Mouse (Mus musculus) frontal cortex, postnatal 14 days (tissue): ENCODE measurements at regions not wholly inside any gene's neighbourhood (a gene's known extent, or its start where the extent isn't known, plus 50 kb on each side); places are given as distances from the start of the nearest gene placed in this dataset.
"Not testable (repeated sequence)": the region's sequence is repeated elsewhere in the genome, so short reads cannot be mapped to it uniquely, and the experiment has no call there.

ENCODE experiments used
- DNase-seq, 2 experiments: peaks; one replicate each; pipeline ENCODE4 v3.0.0; 2022; ENCODE audit warnings: low spot score in 2 of 2

DNA sequence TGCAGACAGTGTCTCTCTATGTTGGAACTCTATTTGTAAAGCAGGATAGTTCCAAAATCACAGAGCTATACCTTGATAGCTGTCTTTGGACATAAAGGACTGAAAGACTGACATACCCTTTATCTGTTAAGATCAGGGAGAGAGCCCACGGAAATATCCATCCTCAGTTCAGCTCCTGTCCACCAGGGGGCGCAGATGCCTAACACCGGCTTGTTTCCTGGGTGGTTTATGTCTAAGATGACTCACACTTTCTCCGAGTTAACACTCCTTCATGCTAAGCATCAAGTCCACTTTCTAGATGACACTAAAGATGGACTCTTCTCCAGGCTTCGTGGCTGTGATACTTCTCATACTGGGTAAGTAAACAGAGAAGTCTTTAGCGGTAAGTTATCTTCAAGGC is 636.8 kb upstream of the Olfr1507 start:
- DNase-seq, result not testable (repeated sequence)

DNA sequence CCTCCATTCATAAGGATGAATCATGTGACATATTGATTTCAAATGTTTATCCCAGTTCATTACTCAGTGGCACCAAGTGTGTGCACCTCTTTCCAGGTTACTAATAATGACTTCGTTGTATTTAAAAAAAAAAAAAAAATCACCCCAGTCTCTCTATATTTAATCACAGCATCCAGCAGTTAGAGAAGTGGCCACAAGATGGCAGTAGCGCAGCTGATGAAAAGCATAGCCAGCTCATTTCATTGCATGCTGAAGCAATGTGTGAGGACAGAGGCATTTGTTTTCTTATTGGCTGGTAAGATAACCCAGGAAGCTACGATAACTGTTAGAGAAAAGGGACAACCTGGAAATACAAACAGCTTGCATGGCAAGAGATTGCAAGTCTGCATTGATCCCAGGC is 626.2 kb upstream of the Olfr1507 start:
- DNase-seq, result peak; percentile 10 to 25

DNA sequence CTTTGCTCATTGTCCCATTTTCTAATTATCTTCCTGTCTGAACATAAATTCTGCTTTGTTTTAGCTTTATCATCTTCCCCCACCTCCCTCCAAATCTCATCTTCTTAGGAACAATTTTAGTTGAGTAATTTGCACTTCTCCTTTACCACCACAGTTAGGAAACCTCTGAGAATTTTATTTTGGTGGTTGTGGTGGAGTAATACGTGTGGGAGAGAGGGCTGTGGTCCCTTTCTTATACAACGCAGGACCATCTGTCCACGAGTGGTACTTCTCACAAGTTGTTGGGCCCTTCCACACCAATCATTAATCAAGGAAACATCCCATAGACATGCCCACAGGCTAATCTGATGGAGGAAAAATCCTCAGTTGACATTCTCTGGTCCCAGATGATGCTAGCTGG is 614.2 kb upstream of the Olfr1507 start:
- DNase-seq, result not testable (repeated sequence)

DNA sequence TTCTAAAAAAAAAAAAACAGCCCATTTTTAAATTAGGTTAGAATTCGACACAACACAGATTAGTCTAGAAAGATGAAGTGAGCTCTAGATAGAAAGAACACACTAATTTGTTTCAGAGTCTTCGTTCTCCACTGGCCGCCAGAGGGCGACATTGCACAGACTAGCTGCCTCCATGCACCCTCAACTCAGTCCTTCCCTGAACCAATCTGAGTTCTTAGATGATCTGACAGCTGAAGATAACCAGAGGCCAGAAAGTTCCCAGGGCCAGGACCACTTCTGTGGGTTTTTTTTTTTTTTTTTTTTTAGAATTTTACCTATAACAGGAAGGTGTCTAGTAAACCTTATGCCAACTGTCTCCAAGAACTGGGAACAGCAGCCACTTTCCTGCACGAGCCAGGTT is 605.8 kb upstream of the Olfr1507 start:
- DNase-seq, result peak in 1 of 2 experiments; percentile 3

DNA sequence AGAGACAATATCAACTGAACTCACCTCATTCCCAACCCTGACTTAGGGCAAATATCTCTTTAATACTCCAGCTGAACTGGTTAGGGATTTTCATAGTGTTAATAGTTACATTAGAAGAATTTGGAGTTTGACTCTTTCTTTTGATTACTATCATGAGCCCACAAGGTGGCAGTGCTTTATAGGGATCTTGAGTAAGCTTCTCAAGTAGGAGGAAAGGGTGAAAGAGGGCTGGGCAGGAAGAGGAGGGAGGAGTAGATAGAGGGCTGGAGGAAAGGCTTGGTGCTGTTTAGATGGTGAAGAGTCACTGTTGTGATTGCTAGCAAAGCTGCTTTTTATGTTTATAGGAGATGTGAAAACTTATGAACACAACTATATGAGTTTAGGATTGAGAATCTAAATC is 595.4 kb upstream of the Olfr1507 start:
- DNase-seq, result not testable (repeated sequence)

DNA sequence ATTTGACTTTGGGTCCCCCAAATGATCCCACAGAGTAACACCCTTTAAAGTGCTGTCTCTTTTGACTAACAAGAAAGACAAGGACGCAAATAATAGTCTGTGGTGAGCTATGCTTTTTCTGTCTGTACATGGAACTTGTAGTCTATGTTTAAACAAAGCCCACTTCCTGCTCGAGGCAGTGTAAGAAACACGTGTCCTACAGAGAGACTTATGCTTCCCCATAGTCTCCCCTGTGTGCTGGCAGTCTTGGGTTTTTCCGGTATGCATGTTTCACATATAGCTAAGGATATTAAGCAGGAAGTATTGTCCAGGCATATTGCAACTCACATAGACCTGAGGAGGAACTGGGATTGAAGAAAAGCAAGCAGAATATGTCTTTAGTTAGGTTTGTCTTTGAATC is 586.3 kb upstream of the Olfr1507 start:
- DNase-seq, result not testable (repeated sequence)

DNA sequence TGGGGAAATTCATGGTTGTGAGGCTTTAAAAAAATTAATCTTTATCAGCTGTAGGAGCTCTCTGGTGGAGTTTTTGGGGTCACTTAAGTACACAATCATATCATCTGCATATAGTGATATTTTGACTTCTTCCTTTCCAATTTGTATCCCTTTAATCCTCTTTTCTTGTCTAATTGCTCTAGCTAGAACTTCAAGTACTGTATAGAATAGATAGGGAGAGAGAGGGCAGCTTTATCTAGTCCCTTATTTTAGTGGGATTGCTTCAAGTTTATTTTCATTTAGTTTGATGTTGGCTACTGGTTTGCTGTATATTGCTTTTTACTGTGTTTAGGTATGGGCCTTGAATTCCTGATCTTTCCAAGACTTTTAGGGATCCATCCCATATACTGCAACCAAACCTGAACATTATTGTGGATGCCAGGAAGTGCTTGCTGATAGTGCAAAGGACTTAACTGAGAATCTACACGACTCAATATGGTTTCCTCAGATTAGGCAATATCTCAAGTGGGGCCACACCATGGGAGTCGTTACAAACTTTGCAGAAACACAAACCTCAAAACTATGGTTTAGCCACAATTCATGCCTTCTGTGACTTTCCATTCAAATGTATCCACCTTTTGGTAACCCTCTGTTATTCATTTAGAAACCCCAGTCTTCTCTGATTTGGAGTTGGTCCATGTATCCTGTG is 585.6 kb upstream of the Olfr1507 start:
- DNase-seq, result not testable (repeated sequence)

DNA sequence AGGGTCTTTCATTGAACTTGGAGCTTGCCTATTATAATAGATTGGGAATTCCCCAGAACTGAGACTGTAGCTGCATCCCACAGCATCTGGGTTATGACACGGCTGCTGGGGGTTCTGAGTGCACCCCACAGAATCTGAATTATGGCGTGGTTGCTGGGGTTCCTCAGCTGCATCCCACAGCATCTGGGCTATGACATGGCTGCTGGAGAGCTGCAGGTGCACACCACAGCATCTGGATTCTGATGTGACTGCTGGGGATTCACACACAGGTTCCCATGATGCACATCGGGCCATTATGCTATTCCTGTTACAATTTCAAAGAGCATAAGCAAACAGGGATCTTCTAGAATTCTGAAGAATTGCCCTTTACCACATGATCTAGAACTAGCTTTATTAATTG is 585.0 kb upstream of the Olfr1507 start:
- not testable (repeated sequence) for DNase-seq

DNA sequence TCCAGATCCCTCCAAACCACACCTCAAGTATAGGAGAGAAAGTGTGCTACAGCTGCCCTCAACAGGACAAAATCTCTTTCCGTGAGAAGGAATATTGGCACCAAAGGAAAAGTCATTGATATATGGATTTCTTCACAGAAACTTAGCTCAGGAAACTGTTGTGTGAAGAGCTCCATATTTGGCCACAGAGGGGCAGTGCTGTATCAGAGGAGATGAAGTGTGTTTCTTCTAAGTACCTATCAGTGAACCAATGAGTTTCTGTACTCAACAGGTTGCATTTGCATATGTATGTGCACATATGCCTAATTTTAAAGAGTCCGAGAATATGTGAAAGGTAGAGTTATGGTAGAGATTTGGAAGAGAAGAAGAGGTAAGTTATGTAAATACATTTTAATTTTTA is 580.4 kb upstream of the Olfr1507 start:
- DNase-seq, result not testable (repeated sequence)

DNA sequence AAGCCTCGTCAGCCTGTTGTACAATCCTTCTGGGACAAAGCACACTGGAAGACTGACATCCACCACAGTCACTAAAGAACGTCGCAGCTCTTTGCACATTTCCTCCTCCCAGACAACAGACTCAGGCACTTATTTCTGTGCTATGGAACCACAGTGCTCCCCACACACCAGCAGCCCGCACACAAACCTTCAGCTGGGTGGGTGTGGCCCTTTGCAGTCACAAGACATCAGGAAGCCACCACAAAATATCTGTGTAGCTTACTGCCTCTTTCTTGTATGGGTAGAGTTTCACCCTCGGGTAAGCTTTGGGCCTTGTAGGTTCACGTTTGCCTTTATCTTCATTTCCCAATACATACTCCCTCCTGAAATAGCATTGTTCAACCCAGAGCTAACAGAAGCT is 577.6 kb upstream of the Olfr1507 start:
- not testable (repeated sequence) for DNase-seq

DNA sequence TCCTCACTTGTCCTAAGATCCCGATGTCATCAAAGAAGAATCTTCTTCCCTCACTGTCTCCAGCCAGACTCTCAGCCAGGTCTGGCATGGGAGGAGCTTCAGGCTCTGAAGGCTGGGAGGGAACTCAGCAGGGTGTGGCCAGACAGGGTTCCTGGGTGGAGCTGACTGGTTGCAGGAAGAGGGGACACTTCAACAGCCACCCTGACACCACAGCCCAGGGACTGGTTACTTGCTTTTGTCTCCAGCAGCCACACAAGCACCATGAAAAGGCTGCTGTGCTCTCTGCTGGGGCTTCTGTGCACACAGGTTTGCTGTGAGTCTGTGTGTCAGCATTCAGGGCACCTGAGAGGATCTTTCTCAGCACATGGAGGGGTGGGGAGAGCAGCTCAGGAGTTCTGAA is 577.0 kb upstream of the Olfr1507 start:
- not testable (repeated sequence) for DNase-seq

DNA sequence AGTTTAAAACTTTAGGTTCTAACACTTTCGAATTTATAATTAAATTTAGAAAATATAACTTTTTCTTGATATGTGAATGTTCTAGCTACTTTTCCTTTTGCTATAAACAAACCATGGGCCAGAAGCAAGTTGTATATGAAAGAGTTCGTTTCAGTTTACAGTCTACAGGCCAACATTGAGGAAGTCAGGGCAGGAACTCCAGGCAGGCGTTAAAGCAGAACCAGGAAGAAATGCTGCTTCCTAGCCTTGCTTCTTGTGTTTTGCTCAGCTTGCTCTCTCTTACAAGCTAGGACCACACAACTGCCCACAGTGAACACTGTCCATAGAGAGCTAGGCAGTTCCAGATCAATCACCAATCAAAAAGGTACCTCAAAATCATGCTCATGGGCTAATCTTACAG is 558.9 kb upstream of the Olfr1507 start:
- not testable (repeated sequence) for DNase-seq

DNA sequence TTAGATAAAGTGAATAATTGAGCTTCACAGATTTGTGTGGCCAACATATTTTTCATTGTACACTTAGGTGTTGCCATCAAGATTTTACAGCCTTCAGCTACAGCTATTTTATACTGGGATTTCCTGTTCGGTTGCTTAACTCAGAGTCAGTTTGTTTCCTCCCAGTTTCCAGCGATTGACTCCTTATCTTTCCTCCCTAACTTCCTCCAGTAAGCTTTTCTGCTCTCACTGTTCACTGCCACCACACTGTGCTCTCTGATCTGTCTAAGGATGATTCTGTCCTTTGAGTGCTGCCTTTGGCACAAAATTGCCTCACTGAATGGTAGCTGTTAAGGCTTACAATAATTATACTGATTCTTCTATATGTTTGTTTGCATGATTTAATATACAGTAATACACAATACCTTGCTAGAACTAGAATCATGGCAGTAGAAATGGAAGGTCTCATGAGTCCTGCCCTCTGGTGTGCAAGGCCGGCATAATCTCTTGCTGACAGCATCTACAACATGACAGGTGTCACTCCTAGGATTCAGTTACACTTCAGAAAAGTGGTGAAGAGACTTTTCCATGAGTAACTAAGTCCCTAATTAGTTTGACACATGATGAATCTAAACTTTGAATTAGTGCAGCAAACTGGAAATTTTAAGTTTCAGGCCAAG is 558.0 kb upstream of the Olfr1507 start:
- not testable (repeated sequence) for DNase-seq

DNA sequence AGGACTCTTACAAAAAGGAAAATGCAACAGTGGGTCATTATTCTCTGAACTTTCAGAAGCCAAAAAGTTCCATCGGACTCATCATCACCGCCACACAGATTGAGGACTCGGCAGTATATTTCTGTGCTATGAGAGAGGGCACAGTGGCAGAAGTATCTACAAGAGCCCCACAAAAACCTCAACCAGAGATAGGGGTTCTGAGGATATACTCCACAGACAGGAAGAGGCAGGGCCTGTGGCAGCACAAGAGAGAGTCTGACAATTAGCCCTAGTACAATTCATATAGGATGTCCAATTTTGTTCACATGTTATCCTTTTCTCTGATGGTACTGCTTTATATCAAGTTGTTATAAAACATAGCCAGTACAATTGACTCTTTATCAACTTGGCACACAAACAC is 552.1 kb upstream of the Olfr1507 start:
- not testable (repeated sequence) for DNase-seq

DNA sequence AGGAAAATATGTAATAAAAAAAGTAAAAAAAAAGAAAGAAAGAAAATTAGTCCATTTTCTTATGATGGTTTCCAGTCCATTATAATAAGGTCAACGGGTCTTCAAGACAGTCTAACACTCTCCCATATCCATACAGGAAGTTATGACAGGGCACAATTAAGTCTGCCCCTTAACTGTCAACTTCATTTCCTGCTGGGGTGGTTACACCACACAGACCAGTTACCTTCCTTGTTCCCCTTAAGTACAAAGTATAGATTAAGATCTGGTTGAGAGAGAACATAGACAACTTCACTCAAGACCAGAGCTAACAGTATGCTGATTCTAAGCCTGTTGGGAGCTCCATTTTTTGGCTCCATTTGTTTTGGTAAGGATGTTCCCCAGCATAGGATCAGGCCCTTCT is 551.4 kb upstream of the Olfr1507 start:
- not testable (repeated sequence) for DNase-seq

DNA sequence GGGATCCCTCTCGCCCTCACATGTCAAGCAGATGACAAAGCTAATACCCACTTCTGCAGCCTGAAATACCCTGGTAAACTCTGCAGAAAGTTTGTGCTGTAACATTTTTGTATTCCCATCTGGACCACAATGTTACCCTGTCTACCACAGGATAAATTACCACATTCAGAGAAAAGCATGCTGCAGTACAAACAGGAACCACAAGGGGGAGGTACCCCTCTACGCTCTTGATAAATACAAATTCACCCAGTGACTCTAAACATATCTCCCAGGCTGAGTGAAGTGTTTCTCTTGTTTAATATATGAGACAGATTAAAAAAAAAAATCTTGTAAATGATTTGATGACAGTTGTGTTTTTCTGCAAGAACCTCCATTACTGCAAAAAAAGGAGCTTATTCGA is 549.8 kb upstream of the Olfr1507 start:
- DNase-seq, result not testable (repeated sequence)

DNA sequence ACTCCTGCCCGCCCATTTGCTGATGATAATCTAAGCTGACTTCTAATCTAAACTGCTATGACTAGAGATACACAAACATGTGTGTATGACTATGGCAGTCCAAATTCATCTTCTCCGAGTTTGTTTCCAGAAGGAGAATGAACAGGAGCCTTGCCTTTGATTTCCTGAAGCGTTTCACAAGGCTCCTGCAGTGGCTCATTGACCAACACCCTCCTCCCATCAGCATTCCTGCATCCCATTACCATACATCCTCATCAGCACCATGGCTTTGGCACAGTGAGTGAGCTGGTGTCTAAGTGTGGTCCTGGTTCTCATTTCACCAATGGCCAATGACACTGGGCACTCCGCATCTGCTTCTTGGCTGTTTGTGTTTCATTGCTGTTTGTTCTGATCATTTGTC is 548.6 kb upstream of the Olfr1507 start:
- not testable (repeated sequence) for DNase-seq

DNA sequence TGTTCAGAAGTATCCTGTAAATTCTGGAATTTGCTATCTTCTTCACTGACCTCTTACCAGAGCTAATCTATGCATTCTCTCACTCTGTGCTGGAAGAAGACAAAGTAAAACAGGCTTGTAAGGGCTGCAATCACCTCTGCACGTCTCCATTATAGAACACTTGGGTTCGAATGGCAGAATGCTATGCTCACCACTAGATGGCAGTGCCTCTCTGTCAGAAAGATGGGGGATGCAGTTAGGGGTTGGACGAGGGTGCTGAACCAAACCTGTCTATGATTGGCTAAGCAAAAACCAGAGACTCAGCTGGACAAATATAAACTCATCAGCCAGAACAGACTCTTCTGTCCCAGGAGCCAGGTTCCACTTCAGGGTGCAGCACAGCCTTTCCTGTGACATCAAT is 546.5 kb upstream of the Olfr1507 start:
- not testable (repeated sequence) for DNase-seq

DNA sequence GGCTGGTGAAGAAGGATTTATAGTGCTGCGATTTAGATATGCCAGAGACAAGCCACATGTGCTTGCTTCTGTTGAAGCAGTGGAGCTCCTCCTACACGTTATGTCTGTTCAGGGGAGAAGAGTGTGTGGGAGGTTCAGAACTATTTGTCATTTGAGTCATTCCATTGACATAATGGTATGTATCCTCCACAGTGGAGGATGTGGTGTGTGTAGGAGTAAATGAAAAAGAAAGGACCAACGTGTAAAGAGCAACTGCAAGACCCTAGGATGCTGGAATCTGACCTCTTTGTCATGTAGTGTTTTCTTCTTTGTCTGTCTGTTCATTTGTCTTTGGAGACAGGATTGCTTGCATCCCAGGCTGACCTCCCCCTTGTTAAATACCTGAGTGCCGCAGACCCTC is 543.9 kb upstream of the Olfr1507 start:
- DNase-seq, result not testable (repeated sequence)

DNA sequence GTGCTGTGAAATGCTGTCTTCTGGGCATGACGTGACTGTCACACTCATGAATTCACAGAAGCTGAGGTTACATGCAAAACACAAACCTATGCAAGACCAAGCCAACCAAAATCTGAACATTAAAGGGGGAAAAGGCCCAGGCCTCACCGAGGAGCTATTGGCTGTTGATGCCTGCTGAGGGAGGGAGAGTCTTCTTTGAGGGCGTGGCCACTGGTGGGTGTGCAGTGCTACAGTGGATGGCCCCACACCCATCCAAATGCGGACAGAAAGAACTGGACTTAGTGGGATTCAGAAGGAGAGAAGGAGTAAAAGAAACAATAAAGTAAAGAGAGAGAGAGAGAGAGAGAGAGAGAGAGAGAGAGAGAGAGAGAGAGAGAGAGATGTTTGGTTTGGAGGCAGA is 539.4 kb upstream of the Olfr1507 start:
- not testable (repeated sequence) for DNase-seq

DNA sequence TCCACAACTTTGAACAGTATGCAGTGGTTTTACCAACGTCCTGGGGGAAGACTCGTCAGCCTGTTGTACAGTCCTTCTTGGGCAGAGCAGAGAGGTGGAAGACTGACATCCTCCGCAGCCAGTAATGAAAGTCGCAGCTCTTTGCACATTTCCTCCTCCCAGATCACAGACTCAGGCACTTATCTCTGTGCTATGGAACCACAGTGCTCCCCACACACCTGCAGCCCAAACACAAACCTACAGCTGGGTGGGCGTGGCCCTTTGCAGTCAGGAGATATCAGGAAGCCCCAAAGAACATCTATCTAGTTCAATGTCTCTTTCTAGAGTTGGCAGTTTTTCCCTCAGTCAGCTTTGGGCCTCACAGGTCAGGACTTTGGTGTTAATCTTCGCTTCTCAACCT is 537.7 kb upstream of the Olfr1507 start:
- not testable (repeated sequence) for DNase-seq

DNA sequence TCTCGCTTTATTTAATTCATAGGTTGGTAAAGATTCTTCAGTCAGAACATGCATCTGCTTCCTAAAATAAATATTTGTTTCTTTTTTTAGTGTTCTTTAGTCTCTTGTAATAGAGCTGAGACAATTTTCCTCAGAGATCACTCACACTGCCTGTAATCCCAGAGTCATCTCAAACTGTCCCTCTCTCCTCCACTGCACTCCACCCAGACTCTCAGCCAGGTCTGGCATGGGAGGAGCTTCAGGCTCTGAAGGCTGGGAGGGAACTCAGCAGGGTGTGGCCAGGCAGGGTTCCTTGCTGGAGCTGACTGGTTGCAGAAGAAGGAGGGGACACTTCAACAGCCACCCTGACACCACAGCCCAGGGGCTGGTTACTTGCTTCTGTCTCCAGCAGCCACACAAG is 536.9 kb upstream of the Olfr1507 start:
- DNase-seq, result not testable (repeated sequence)

DNA sequence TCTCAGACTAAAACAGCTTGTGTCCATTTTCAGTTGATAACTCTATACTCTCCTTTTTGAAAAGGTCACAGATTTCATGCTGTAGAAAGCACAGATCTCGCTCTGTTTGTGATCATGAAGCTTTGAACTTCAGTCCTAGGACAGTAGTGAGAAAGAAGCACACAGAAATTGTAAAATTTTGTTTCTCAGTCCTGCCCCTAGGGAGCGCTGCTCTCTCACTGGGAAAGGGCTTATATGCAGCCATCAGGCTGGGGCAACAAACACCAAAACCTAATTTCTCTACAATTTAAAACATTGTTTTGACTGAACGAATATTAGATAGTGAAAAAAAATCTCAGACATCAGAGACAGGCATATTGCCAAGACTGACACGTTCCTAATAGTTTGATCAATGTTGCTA is 534.7 kb upstream of the Olfr1507 start:
- DNase-seq, result not testable (repeated sequence)
